Mouse (Mus musculus): ENCODE measurements at regions not wholly inside any gene's neighbourhood (a gene's known extent, or its start where the extent isn't known, plus 50 kb on each side); places are given as distances from the start of the nearest gene placed in this dataset.

DNA sequence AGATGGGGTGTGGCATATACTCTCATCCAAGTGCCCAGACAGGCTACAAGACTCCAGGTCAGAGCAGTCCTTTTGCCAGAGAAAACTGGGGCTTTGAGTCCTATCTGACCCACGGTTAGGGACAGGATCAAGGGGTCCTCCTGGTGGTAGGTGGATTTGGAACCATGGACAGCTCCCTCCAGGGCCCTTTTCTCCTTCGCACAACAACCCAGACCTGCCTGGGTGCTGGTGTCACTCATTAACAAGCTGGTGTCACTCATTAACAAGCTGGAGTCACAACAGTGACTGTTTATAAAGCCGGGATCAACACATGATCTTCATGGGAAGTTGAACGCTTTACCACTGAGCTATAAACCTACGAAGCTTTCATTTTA, 108.5 kb upstream of the Thy1 start:
- no peak for TF ChIP-seq EP300 (IDR thresholded peaks at IDR 0.05)
- peak; percentile 33 for TF ChIP-seq CTCF (IDR thresholded peaks at IDR 0.05)
- Histone ChIP-seq H3K4me1 (ENCODE audit: insufficient read depth, low read depth, low read length) (no peaks in the 10 kb centered on the region), H3K27ac (ENCODE audit: low read length) (no peak overlapping the region), H3K4me3 (ENCODE audit: low read depth, low read length) (no peak overlapping the region), H3K9ac (replicated peaks; ENCODE audit: low read depth) (no peak overlapping the region), H3K4me2 (replicated peaks; ENCODE audit: low read depth, low read length) (no peak overlapping the region), H3K27me3 (replicated peaks; ENCODE audit: insufficient read depth, low read length) (no peaks in the 10 kb centered on the region), H3K9me3 (ENCODE audit: low read length) (no peaks in the 10 kb centered on the region), H3K36me3 (ENCODE audit: insufficient read depth, low read length) (no peaks in the 10 kb centered on the region)
- DNase-seq (ENCODE audit: low spot score) (no peak), ATAC-seq (no peak)
- WGBS, result 12% methylated on average over 5 of the region's 5 CpGs

GRCm38 (mm10) chr9:43939336-43939735, 103.8 kb upstream of the Thy1 start:
- ATAC-seq (no peak), DNase-seq (ENCODE audit: low spot score) (no peak)
- no peak overlapping the region for H3K4me3 ChIP-seq (ENCODE audit: low read depth, low read length)
- no peak overlapping the region for H3K9ac ChIP-seq (replicated peaks; ENCODE audit: low read depth)
- 70% methylated on average over 11 of the region's 11 CpGs for WGBS
- no peak overlapping the region for H3K4me2 ChIP-seq (replicated peaks; ENCODE audit: low read depth, low read length)
- no peak for TF ChIP-seq CTCF (IDR thresholded peaks at IDR 0.05)
- no peak for TF ChIP-seq EP300 (IDR thresholded peaks at IDR 0.05)
- no peaks in the 10 kb centered on the region for H3K36me3 ChIP-seq (ENCODE audit: insufficient read depth, low read length)
- H3K4me1 ChIP-seq (ENCODE audit: insufficient read depth, low read depth, low read length), result no peaks in the 10 kb centered on the region
- H3K27ac ChIP-seq (ENCODE audit: low read length), result no peak overlapping the region
- no peaks in the 10 kb centered on the region for H3K9me3 ChIP-seq (ENCODE audit: low read length)
- H3K27me3 ChIP-seq (replicated peaks; ENCODE audit: insufficient read depth, low read length), result no peaks in the 10 kb centered on the region

- ATAC-seq (no peak), DNase-seq (ENCODE audit: low spot score) (no peak)
- Histone ChIP-seq H3K27me3 (replicated peaks; ENCODE audit: insufficient read depth, low read length) (no peaks in the 10 kb centered on the region), H3K36me3 (ENCODE audit: insufficient read depth, low read length) (no peaks in the 10 kb centered on the region), H3K4me1 (ENCODE audit: insufficient read depth, low read depth, low read length) (no peaks in the 10 kb centered on the region), H3K4me3 (ENCODE audit: low read depth, low read length) (no peak overlapping the region), H3K9ac (replicated peaks; ENCODE audit: low read depth) (no peak overlapping the region), H3K4me2 (replicated peaks; ENCODE audit: low read depth, low read length) (no peak overlapping the region), H3K27ac (ENCODE audit: low read length) (no peak overlapping the region), H3K9me3 (ENCODE audit: low read length) (no peaks in the 10 kb centered on the region)
- WGBS, result 75% methylated on average over 5 of the region's 5 CpGs
- TF ChIP-seq CTCF (IDR thresholded peaks at IDR 0.05) (no peak), EP300 (IDR thresholded peaks at IDR 0.05) (no peak)
Measured at GRCm38 (mm10) chr9:43942147-43942546, 101.0 kb upstream of the Thy1 start.

DNA sequence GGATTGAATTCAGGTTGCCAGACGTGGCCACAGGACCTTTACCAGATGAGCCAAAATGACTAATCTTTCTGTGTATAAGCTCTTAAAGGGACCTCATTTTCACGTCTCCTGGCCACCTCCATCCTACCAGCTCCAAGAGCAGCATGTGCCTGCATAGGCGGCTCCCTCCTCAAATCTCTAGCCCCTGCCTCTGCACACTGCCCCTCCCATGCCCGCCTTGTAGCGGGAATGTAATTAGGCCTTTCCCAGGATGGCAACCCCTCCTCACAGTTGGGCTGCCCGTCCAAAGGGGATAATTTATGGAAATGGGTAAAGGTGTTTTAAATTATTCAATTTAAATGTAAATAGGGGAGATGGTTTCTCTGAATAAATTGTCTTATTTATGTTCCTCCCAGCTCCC, 99.7 kb upstream of the Thy1 start:
- no peak overlapping the region for H3K9ac ChIP-seq (replicated peaks; ENCODE audit: low read depth)
- DNase-seq (ENCODE audit: low spot score) (no peak), ATAC-seq (no peak)
- no peaks in the 10 kb centered on the region for H3K36me3 ChIP-seq (ENCODE audit: insufficient read depth, low read length)
- no peaks in the 10 kb centered on the region for H3K4me1 ChIP-seq (ENCODE audit: insufficient read depth, low read depth, low read length)
- no peak for TF ChIP-seq EP300 (IDR thresholded peaks at IDR 0.05)
- no peak for TF ChIP-seq CTCF (IDR thresholded peaks at IDR 0.05)
- no peaks in the 10 kb centered on the region for H3K27me3 ChIP-seq (replicated peaks; ENCODE audit: insufficient read depth, low read length)
- H3K4me3 ChIP-seq (ENCODE audit: low read depth, low read length), result no peak overlapping the region
- no peaks in the 10 kb centered on the region for H3K9me3 ChIP-seq (ENCODE audit: low read length)
- 37% methylated on average over 6 of the region's 6 CpGs for WGBS
- H3K27ac ChIP-seq (ENCODE audit: low read length), result no peak overlapping the region
- H3K4me2 ChIP-seq (replicated peaks; ENCODE audit: low read depth, low read length), result no peak overlapping the region

DNA sequence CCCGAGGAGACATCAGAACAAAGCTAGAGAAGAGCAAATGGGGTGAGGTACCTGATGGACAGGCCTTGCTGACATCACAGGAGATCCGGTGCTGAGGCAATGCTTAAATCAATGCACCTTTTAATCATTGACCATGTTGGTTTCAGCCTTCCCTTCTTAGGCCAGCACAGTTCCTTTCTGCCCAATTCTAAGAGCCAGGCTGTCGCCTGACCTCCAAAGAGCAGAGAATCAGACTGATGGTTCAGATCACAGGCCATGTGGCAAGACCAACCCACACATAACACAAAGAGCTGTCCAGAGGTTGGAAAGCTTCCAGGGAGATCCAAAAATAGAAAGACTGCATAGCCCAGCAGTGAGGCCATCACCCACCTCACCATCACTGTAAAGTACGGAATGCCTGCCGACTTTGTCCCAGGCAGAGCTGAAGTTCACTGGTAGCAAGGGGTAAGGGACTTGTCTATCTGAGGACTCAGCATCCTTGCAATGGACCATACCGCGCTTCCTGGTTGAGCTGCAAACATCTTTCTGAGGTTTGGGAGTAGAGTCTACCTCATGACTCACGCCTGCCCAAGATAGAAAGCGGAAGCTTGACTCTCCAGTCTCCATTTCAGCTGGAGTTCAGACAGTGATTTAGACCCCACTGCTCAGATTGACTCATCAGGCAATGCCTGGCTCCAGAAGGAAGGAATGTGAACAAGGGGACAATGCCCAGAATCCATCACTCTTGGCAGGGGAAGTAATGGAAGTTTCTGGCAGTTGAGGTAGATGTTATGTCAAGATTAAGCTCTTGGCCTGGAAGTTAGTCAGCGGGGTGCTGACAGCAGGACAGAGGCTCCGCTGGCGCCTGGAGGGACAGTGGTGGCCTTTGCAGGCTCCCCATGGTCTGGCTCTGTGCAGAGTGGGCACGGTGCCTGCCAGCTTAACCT, 98.1 kb upstream of the Thy1 start:
- 67% methylated on average over 13 of the region's 13 CpGs for WGBS
- DNase-seq (ENCODE audit: low spot score) (no peak), ATAC-seq (no peak)

DNA sequence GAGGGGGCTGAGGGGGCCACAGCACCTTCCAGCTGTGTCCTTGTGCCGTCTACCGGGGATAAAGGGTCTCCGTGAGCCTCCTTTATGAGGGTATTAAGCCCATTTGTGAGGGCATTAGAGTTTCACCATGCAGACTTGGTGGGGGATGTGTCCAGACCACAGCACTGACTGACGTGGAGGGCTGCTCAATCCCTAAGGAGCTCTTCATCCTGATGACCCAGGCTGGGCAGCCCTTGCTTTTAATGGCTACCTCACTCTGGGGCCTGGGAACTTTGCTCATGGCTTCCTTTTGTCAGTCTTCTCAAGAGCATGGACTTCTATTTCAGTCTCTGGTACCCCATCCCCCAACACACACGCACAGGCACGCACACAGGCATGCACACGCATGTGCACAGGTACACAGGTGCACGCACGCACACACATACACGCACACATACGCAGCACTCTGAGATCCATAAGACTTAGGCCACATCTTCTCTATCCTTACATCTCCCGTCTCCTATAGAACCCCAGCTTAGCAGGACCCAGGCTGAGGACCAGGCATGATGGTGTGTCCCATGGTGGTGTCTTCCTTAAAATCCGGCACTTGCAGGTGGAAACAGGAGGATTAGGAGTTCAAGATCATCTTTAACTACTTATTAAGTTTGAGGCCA, 97.1 kb upstream of the Thy1 start:
- no peak overlapping the region for H3K27ac ChIP-seq (ENCODE audit: low read length)
- no peak overlapping the region for H3K4me2 ChIP-seq (replicated peaks; ENCODE audit: low read depth, low read length)
- H3K4me1 ChIP-seq (ENCODE audit: insufficient read depth, low read depth, low read length), result no peaks in the 10 kb centered on the region
- WGBS, result 84% methylated on average over 13 of the region's 13 CpGs
- H3K9me3 ChIP-seq (ENCODE audit: low read length), result no peaks in the 10 kb centered on the region
- ATAC-seq (no peak), DNase-seq (ENCODE audit: low spot score) (no peak)
- H3K9ac ChIP-seq (replicated peaks; ENCODE audit: low read depth), result no peak overlapping the region
- no peaks in the 10 kb centered on the region for H3K36me3 ChIP-seq (ENCODE audit: insufficient read depth, low read length)
- H3K4me3 ChIP-seq (ENCODE audit: low read depth, low read length), result no peak overlapping the region
- H3K27me3 ChIP-seq (replicated peaks; ENCODE audit: insufficient read depth, low read length), result no peaks in the 10 kb centered on the region
- no peak for TF ChIP-seq CTCF (IDR thresholded peaks at IDR 0.05)
- no peak for TF ChIP-seq EP300 (IDR thresholded peaks at IDR 0.05)

More for the DNA sequence above, 98.1 kb upstream of the Thy1 start:
- TF ChIP-seq CTCF (IDR thresholded peaks at IDR 0.05) (no peak), EP300 (IDR thresholded peaks at IDR 0.05) (no peak)
- Histone ChIP-seq H3K9ac (replicated peaks; ENCODE audit: low read depth) (no peak overlapping the region), H3K27me3 (replicated peaks; ENCODE audit: insufficient read depth, low read length) (no peaks in the 10 kb centered on the region), H3K9me3 (ENCODE audit: low read length) (no peaks in the 10 kb centered on the region), H3K4me2 (replicated peaks; ENCODE audit: low read depth, low read length) (no peak overlapping the region), H3K36me3 (ENCODE audit: insufficient read depth, low read length) (no peaks in the 10 kb centered on the region), H3K27ac (ENCODE audit: low read length) (no peak overlapping the region), H3K4me3 (ENCODE audit: low read depth, low read length) (no peak overlapping the region), H3K4me1 (ENCODE audit: insufficient read depth, low read depth, low read length) (no peaks in the 10 kb centered on the region)

Measured in lung, postnatal 0 days (tissue).